Mouse (Mus musculus): ENCODE data around the gene Ccdc78. TPM values are rescaled to one million over a fixed set of nuclear protein-coding genes. Genes with fewer than 3 reads are reported as not detected.
A peak's percentile ranks its signal among the peaks of the same experiment; 100 is the strongest.
"Not testable (repeated sequence)": the region's sequence is repeated elsewhere in the genome, so short reads cannot be mapped to it uniquely, and the experiment has no call there.

Gene Ccdc78
- polyA plus RNA-seq, 1 experiment from 2014 or later, result 0.09 TPM

DNA sequence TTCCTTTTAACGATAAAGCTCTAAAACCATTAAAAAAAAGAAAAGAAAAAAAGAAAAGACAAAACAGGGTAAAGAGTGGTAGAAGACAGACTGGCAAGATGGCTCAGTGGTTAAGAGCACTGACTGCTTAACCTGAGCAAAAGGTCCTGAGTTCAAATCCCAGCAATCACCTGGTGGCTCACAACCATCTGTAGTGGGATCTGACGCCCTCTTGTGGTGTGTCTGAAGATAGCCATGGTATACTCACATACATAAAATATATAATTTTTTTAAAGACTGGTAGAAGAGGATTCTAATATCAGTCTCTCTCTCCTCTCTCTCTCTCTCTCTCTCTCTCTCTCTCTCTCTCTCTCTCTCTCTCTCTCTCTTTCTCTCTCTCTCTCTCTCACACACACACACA is 21.1 kb downstream of the Ccdc78 start:
- H3K27ac ChIP-seq (ENCODE audit: low read depth, low read length); H3K9me3 ChIP-seq (ENCODE audit: control insufficient read depth); H3K4me1 ChIP-seq (replicated peaks; ENCODE audit: control insufficient read depth, insufficient read depth, low read length); H3K9ac ChIP-seq (ENCODE audit: low read depth, low read length); H3K4me2 ChIP-seq (replicated peaks; ENCODE audit: low read depth); H3K36me3 ChIP-seq (ENCODE audit: control insufficient read depth, insufficient read depth); H3K4me3 ChIP-seq (ENCODE audit: low read depth, low read length); ATAC-seq: not testable (repeated sequence)
- WGBS, result 56% methylated on average over 2 of the region's 2 CpGs
- peaks cover 30% of the 10 kb centered on the region for H3K27me3 ChIP-seq (replicated peaks; ENCODE audit: control insufficient read depth, insufficient read depth, low read length)
- peak; percentile 21; the same call in 1 of the 2 replicates for TF ChIP-seq CTCF (IDR thresholded peaks at IDR 0.05; ENCODE audit: low read depth)

- Histone ChIP-seq H3K27ac (ENCODE audit: low read depth, low read length) (no peak overlapping the region), H3K9me3 (ENCODE audit: control insufficient read depth) (no peaks in the 10 kb centered on the region), H3K4me1 (replicated peaks; ENCODE audit: control insufficient read depth, insufficient read depth, low read length) (no peaks in the 10 kb centered on the region), H3K36me3 (ENCODE audit: control insufficient read depth, insufficient read depth) (no peaks in the 10 kb centered on the region), H3K4me2 (replicated peaks; ENCODE audit: low read depth) (peak overlapping the region; percentile 92; the same call in 1 of the 2 replicates), H3K4me3 (ENCODE audit: low read depth, low read length) (no peak overlapping the region), H3K27me3 (replicated peaks; ENCODE audit: control insufficient read depth, insufficient read depth, low read length) (peaks cover 28% of the 10 kb centered on the region), H3K9ac (ENCODE audit: low read depth, low read length) (no peak overlapping the region)
- WGBS, result 51% methylated on average over 5 of the region's 5 CpGs
- TF ChIP-seq CTCF (IDR thresholded peaks at IDR 0.05; ENCODE audit: low read depth), result no peak
- no peak for ATAC-seq
Measured at GRCm38 (mm10) chr17:25808028-25808427, 21.6 kb downstream of the Ccdc78 start.

GRCm38 (mm10) chr17:25808789-25809605 is 22.6 kb downstream of the Ccdc78 start, which contains the start of gene Fbxl16:
Fbxl16 (plus strand) TSS chr17:25809085.
- 0 out of 2 replicates have a peak within 1 kb of the TSS, but pooled peaks have one; percentile 17 for H3K9ac ChIP-seq (ENCODE audit: low read depth, low read length)
- no peaks in the 10 kb centered on the region for H3K36me3 ChIP-seq (ENCODE audit: control insufficient read depth, insufficient read depth)
- H3K9me3 ChIP-seq (ENCODE audit: control insufficient read depth), result no peaks in the 10 kb centered on the region
- peaks cover 32% of the 10 kb centered on the region for H3K27me3 ChIP-seq (replicated peaks; ENCODE audit: control insufficient read depth, insufficient read depth, low read length)
- TF ChIP-seq CTCF (IDR thresholded peaks at IDR 0.05; ENCODE audit: low read depth), result peak; percentile 58
- peak within 1 kb of the TSS; percentile 51 for H3K4me3 ChIP-seq (ENCODE audit: low read depth, low read length)
- peak within 1 kb of the TSS; percentile 92 for H3K4me2 ChIP-seq (replicated peaks; ENCODE audit: low read depth)
- under 1% methylated on average over 92 of the region's 100 CpGs for WGBS
- no peak within 1 kb of the TSS for H3K27ac ChIP-seq (ENCODE audit: low read depth, low read length)
- no peaks in the 10 kb centered on the region; the same call in 1 of the 2 replicates for H3K4me1 ChIP-seq (replicated peaks; ENCODE audit: control insufficient read depth, insufficient read depth, low read length)
- ATAC-seq, result peak; percentile 63

- H3K27ac ChIP-seq (ENCODE audit: low read depth, low read length), result no peak overlapping the region
- peaks cover 32% of the 10 kb centered on the region for H3K27me3 ChIP-seq (replicated peaks; ENCODE audit: control insufficient read depth, insufficient read depth, low read length)
- peak overlapping the region; percentile 92 for H3K4me2 ChIP-seq (replicated peaks; ENCODE audit: low read depth)
- no peak for TF ChIP-seq CTCF (IDR thresholded peaks at IDR 0.05; ENCODE audit: low read depth)
- H3K9me3 ChIP-seq (ENCODE audit: control insufficient read depth), result no peaks in the 10 kb centered on the region
- H3K36me3 ChIP-seq (ENCODE audit: control insufficient read depth, insufficient read depth), result no peaks in the 10 kb centered on the region
- no peaks in the 10 kb centered on the region; the same call in 1 of the 2 replicates for H3K4me1 ChIP-seq (replicated peaks; ENCODE audit: control insufficient read depth, insufficient read depth, low read length)
- peak; percentile 4; the same call in 1 of the 2 replicates for ATAC-seq
- 0 out of 2 replicates have a peak overlapping the region, but pooled peaks have one; percentile 17 for H3K9ac ChIP-seq (ENCODE audit: low read depth, low read length)
- H3K4me3 ChIP-seq (ENCODE audit: low read depth, low read length), result peak overlapping the region; percentile 51
- WGBS, result 15% methylated on average over 25 of the region's 25 CpGs
Measured at GRCm38 (mm10) chr17:25809606-25810340, 23.4 kb downstream of the Ccdc78 start.

- no peak for ATAC-seq
- Histone ChIP-seq H3K27ac (ENCODE audit: low read depth, low read length) (no peak overlapping the region), H3K9ac (ENCODE audit: low read depth, low read length) (no peak overlapping the region), H3K4me3 (ENCODE audit: low read depth, low read length) (no peak overlapping the region), H3K27me3 (replicated peaks; ENCODE audit: control insufficient read depth, insufficient read depth, low read length) (peaks cover 32% of the 10 kb centered on the region), H3K36me3 (ENCODE audit: control insufficient read depth, insufficient read depth) (no peaks in the 10 kb centered on the region), H3K4me1 (replicated peaks; ENCODE audit: control insufficient read depth, insufficient read depth, low read length) (no peaks in the 10 kb centered on the region; the same call in 1 of the 2 replicates), H3K9me3 (ENCODE audit: control insufficient read depth) (no peaks in the 10 kb centered on the region), H3K4me2 (replicated peaks; ENCODE audit: low read depth) (no peak overlapping the region)
- WGBS, result 67% methylated on average over 4 of the region's 4 CpGs
- no peak for TF ChIP-seq CTCF (IDR thresholded peaks at IDR 0.05; ENCODE audit: low read depth)
Measured at GRCm38 (mm10) chr17:25810890-25811289, 24.5 kb downstream of the Ccdc78 start.

GRCm38 (mm10) chr17:25813471-25813870 is 27.1 kb downstream of the Ccdc78 start:
- no peaks in the 10 kb centered on the region for H3K36me3 ChIP-seq (ENCODE audit: control insufficient read depth, insufficient read depth)
- ATAC-seq, result 0 out of 2 replicates have a peak, but pooled peaks have one; percentile 29
- WGBS, result 1% methylated on average over 20 of the region's 20 CpGs
- no peaks in the 10 kb centered on the region for H3K9me3 ChIP-seq (ENCODE audit: control insufficient read depth)
- H3K27me3 ChIP-seq (replicated peaks; ENCODE audit: control insufficient read depth, insufficient read depth, low read length), result peaks cover 39% of the 10 kb centered on the region
- no peak overlapping the region for H3K27ac ChIP-seq (ENCODE audit: low read depth, low read length)
- H3K4me3 ChIP-seq (ENCODE audit: low read depth, low read length), result no peak overlapping the region
- peak; percentile 81 for TF ChIP-seq CTCF (IDR thresholded peaks at IDR 0.05; ENCODE audit: low read depth)
- no peak overlapping the region for H3K9ac ChIP-seq (ENCODE audit: low read depth, low read length)
- 0 out of 2 replicates have a peak overlapping the region, but pooled peaks have one; percentile 13 for H3K4me2 ChIP-seq (replicated peaks; ENCODE audit: low read depth)
- no peaks in the 10 kb centered on the region; the same call in 1 of the 2 replicates for H3K4me1 ChIP-seq (replicated peaks; ENCODE audit: control insufficient read depth, insufficient read depth, low read length)

Data from intestine, postnatal 0 days (tissue).